8 mouse cellular contexts compared by ENCODE assay signal in the genomic region with DNA sequence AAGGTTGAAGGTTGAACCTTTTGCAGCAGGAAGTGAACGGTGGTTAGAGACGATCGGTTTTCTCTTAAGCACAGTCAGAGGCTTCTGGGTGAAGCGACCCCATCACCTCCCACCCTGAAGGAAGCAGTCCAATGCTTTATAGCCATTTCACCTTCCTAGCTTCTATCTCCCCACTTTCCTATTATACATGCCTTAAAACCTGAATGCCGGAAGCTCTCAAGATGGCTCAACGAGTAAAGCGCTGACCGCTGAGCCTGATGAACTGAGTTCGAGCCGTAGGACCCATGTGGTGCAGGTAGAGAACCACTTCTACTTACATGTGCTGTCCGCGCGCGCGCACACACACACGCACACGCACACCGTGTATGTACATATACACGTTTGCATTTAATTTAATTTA. TPM values are rescaled to one million over a fixed set of nuclear protein-coding genes. Genes with fewer than 3 reads are reported as not detected.
DNase-seq lines count a peak whose midpoint lies in the region; ATAC-seq and TF ChIP-seq lines count a peak whose summit lies in the region.

No protein-coding gene starts in this region.

- no peak for DNase-seq in layer of hippocampus, adult 2 months (ENCODE audit: low spot score in 2 of 2)
- DNase-seq in layer of hippocampus, postnatal 14 days (ENCODE audit: low spot score in 2 of 2), result no peak
- DNase-seq in embryonic facial prominence, embryonic 11.5 days (ENCODE audit: low spot score), result peak; percentile 11
- DNase-seq in limb, embryonic 11.5 days (ENCODE audit: low spot score), result peak; percentile 29
- no peak for DNase-seq in left cerebral cortex, adult 9 months (ENCODE audit: low spot score in 2 of 2)
- no peak for DNase-seq in left cerebral cortex, adult 2 months (ENCODE audit: extremely low spot score in 1 of 2, low spot score in 2 of 2)
- no peak for DNase-seq in cerebellum, adult 9-11 months

- H3K4me3 ChIP-seq in layer of hippocampus, adult 2 months, result peak overlapping the region; percentile 26
- H3K4me3 ChIP-seq in embryonic facial prominence, embryonic 11.5 days (ENCODE audit: low read depth, low read length), result no peak overlapping the region
- no peak overlapping the region for H3K4me3 ChIP-seq in limb, embryonic 11.5 days (ENCODE audit: low read depth, low read length)
- peak overlapping the region; percentile 12; the same call in 1 of the 2 replicates for H3K4me3 ChIP-seq in neural tube, embryonic 15.5 days (replicated peaks)
- no peak overlapping the region for H3K4me3 ChIP-seq in left cerebral cortex, adult 2 months

- no peaks in the 10 kb centered on the region for H3K36me3 ChIP-seq in embryonic facial prominence, embryonic 11.5 days (replicated peaks; ENCODE audit: control insufficient read depth, insufficient read depth, low read depth, low read length)
- H3K36me3 ChIP-seq in limb, embryonic 11.5 days (ENCODE audit: control insufficient read depth, insufficient read depth, low read length), result no peaks in the 10 kb centered on the region
- no peaks in the 10 kb centered on the region for H3K36me3 ChIP-seq in neural tube, embryonic 15.5 days

- H3K27ac ChIP-seq in layer of hippocampus, adult 2 months, result no peak overlapping the region
- H3K27ac ChIP-seq in embryonic facial prominence, embryonic 11.5 days (replicated peaks; ENCODE audit: low read depth, low read length), result no peak overlapping the region
- H3K27ac ChIP-seq in limb, embryonic 11.5 days (replicated peaks; ENCODE audit: low read depth, low read length), result no peak overlapping the region
- no peak overlapping the region for H3K27ac ChIP-seq in neural tube, embryonic 15.5 days (replicated peaks)
- H3K27ac ChIP-seq in left cerebral cortex, adult 2 months, result no peak overlapping the region

- intact Hi-C loops in left cerebral cortex, adult 2 months (cut with DNase I), result no loop called here

- no peaks in the 10 kb centered on the region for H3K9me3 ChIP-seq in embryonic facial prominence, embryonic 11.5 days (replicated peaks; ENCODE audit: control insufficient read depth, low read length)
- H3K9me3 ChIP-seq in limb, embryonic 11.5 days (ENCODE audit: control insufficient read depth, low read length), result no peaks in the 10 kb centered on the region
- no peaks in the 10 kb centered on the region for H3K9me3 ChIP-seq in neural tube, embryonic 15.5 days (replicated peaks)

- WGBS in embryonic facial prominence, embryonic 11.5 days, result 27% methylated on average over 19 of the region's 19 CpGs
- WGBS in limb, embryonic 11.5 days, result 29% methylated on average over 19 of the region's 19 CpGs
- WGBS in neural tube, embryonic 15.5 days, result 31% methylated on average over 19 of the region's 19 CpGs

- ATAC-seq in embryonic facial prominence, embryonic 11.5 days (replicated peaks; ENCODE audit: insufficient number of reproducible peaks, low FRiP score, low TSS enrichment, low read depth), result no peak
- ATAC-seq in limb, embryonic 11.5 days (ENCODE audit: insufficient number of reproducible peaks, low FRiP score, low TSS enrichment, low read depth), result no peak
- no peak for ATAC-seq in neural tube, embryonic 15.5 days (ENCODE audit: low FRiP score)

- H3K27me3 ChIP-seq in embryonic facial prominence, embryonic 11.5 days (ENCODE audit: control insufficient read depth, insufficient read depth, low read length), result no peaks in the 10 kb centered on the region
- 0 out of 2 replicates have a peak, but pooled peaks cover 9% of the 10 kb centered on the region for H3K27me3 ChIP-seq in limb, embryonic 11.5 days (ENCODE audit: control insufficient read depth, insufficient read depth, low read length)
- H3K27me3 ChIP-seq in neural tube, embryonic 15.5 days (replicated peaks), result no peaks in the 10 kb centered on the region

- TF ChIP-seq CTCF in layer of hippocampus, adult 2 months (conservative IDR thresholded peaks at IDR 0.05), result no peak
- TF ChIP-seq CTCF in left cerebral cortex, adult 2 months (IDR thresholded peaks at IDR 0.05), result no peak

- H3K4me1 ChIP-seq in embryonic facial prominence, embryonic 11.5 days (ENCODE audit: control insufficient read depth, insufficient read depth, low read length), result no peaks in the 10 kb centered on the region
- no peaks in the 10 kb centered on the region for H3K4me1 ChIP-seq in limb, embryonic 11.5 days (ENCODE audit: control insufficient read depth, insufficient read depth, low read length)
- peaks cover 20% of the 10 kb centered on the region for H3K4me1 ChIP-seq in neural tube, embryonic 15.5 days

- peak overlapping the region; percentile 0; the same call in 1 of the 2 replicates for H3K4me2 ChIP-seq in embryonic facial prominence, embryonic 11.5 days (ENCODE audit: low read depth, low read length)
- H3K4me2 ChIP-seq in limb, embryonic 11.5 days (ENCODE audit: low read depth, severe bottlenecking), result no peak overlapping the region
- peak overlapping the region; percentile 45 for H3K4me2 ChIP-seq in neural tube, embryonic 15.5 days

- H3K9ac ChIP-seq in embryonic facial prominence, embryonic 11.5 days (replicated peaks; ENCODE audit: low read length), result no peak overlapping the region
- H3K9ac ChIP-seq in limb, embryonic 11.5 days (ENCODE audit: low read length), result no peak overlapping the region
- H3K9ac ChIP-seq in neural tube, embryonic 15.5 days (replicated peaks), result no peak overlapping the region

RNA-seq across cellular contexts. Expression of gene Foxn2, which starts 35.4 kb away (rescaled TPM):
- total RNA-seq in layer of hippocampus, adult 2 months (2021), result 10 to 100 TPM; 24.7 to 26.3 TPM
- 10 to 100 TPM; 19.0 to 19.6 TPM for total RNA-seq in layer of hippocampus, postnatal 14 days (2021)
- polyA plus RNA-seq in embryonic facial prominence, embryonic 11.5 days (2014; fragmentation: Nextera tagmentation; extraction: Ambion mirVana), result 8.0 and 9.3 TPM in 2 replicates
- 8.5 and 9.8 TPM in 2 replicates for polyA plus RNA-seq in limb, embryonic 11.5 days (2014; fragmentation: Nextera tagmentation; extraction: Ambion mirVana)
- 8.4 and 9.6 TPM in 2 replicates for polyA plus RNA-seq in neural tube, embryonic 15.5 days (2015; fragmentation: Nextera tagmentation; extraction: Ambion mirVana)
- total RNA-seq in left cerebral cortex, adult 2 months (2021), result 10 to 100 TPM; 15.6 to 15.9 TPM

Comparison
In these comparisons a context has a peak if more than half of its experiments do, and no peak if none do; other contexts are left out.
1. DNase-seq: peak in embryonic facial prominence, embryonic 11.5 days (single experiment) and limb, embryonic 11.5 days (single experiment); none in layer of hippocampus, adult 2 months (0 of 2), layer of hippocampus, postnatal 14 days (0 of 2), left cerebral cortex, adult 9 months (0 of 2), left cerebral cortex, adult 2 months (0 of 2) and cerebellum, adult 9-11 months (single experiment).
2. H3K4me3 ChIP-seq: peak in layer of hippocampus, adult 2 months (single experiment) and neural tube, embryonic 15.5 days (single experiment); none in embryonic facial prominence, embryonic 11.5 days (single experiment), limb, embryonic 11.5 days (single experiment) and left cerebral cortex, adult 2 months (single experiment).